Mouse (Mus musculus): ENCODE data around the gene Sec16a.

The Sec16a gene

GRCm38 (mm10) chr2:26441261-26441660 is 3.8 kb downstream of the Sec16a start:
- DNase-seq (ENCODE audit: low read depth, low spot score), result no peak

- DNase-seq (ENCODE audit: low read depth, low spot score), result no peak
These were observed 5.3 kb downstream of the Sec16a start for GRCm38 (mm10) chr2:26439671-26440070.

- no peak for DNase-seq (ENCODE audit: low read depth, low spot score)
These were observed 6.6 kb downstream of the Sec16a start for GRCm38 (mm10) chr2:26438373-26438772.

- no peak for DNase-seq (ENCODE audit: low read depth, low spot score)
These were observed 7.8 kb downstream of the Sec16a start for GRCm38 (mm10) chr2:26437221-26437620.

GRCm38 (mm10) chr2:26434791-26435572 is 10.0 kb downstream of the Sec16a start:
- DNase-seq (ENCODE audit: low read depth, low spot score), result no peak

DNA sequence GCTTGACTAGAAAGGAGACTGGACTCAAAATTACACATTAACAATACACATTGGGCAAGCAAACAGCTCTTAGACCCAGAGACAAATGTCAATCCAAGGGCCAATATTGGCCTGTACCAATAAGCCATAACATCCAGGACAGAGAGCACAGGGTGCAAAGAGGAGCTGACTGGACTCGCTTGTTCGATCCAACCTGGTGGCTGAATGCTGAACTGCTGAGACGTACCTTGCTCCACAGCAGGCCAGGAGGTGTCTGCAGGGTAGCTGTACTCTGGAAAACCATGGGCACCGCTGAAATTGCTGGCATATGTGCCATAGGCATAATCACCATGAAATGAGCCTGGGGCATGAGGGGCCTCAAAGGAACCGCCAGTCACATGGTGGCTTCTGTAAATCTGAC is 15.2 kb downstream of the Sec16a start:
- DNase-seq (ENCODE audit: low read depth, low spot score), result no peak

GRCm38 (mm10) chr2:26424541-26424940 is 20.5 kb downstream of the Sec16a start:
- no peak for DNase-seq (ENCODE audit: low read depth, low spot score)

DNA sequence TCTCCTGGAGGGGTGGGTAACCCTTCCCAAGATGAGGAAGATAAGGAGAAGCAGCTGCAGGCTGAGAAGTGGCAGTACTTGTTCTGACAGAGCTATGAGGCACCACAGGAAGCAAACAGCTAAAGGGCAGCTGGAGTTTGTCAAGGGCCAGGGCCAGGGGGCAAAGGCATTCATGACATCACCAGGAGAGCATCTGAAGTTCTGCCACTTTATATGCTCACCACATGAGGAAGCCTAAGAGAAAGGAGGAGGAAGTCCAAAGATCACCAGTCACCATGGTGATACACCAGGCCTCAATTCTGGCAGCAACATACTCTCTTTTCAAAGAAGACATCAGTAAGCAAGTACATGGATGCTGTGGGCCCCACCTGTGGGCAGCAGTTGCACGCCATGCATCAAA is 21.9 kb downstream of the Sec16a start:
- DNase-seq (ENCODE audit: low read depth, low spot score), result no peak

GRCm38 (mm10) chr2:26421969-26422368 is 23.0 kb downstream of the Sec16a start:
- DNase-seq (ENCODE audit: low read depth, low spot score), result no peak

DNA sequence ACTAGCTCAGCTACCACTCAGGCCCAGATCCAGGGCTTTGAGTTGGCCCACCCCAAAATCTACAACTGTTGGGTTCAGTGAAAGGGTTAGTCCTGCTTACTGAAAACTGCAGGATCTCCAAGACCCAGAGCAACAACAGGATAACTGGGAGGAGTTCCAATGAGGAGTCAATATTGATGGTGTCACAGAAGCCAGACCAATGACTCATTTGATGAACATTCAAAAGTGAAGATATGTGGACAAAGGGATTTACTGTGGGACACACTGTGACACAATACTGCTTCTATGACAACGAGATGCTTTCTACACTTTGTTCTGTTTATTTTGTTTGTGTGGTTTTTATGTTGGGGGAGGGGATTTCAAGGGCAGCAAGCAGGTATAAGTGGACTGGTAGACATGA is 26.9 kb downstream of the Sec16a start:
- DNase-seq (ENCODE audit: low read depth, low spot score), result no peak

DNA sequence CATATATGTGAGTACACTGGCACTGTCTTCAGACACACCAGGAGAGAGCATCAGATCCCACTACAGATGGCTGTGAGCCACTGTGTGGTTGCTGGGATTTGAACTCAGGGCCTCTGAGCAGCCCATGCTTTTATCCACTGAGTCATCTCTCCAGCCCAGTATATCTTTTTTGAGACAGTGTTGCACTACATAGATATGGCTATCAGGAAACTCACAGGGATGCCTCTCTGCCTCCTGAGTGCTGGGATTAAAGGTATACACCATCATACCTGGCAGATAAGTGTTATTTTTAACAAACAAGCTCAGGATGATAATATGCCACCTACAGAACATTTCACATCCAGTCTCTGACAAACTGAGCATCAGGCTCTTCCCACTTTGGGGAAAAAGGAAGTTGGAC is 27.9 kb downstream of the Sec16a start:
- no peak for DNase-seq (ENCODE audit: low read depth, low spot score)

DNA sequence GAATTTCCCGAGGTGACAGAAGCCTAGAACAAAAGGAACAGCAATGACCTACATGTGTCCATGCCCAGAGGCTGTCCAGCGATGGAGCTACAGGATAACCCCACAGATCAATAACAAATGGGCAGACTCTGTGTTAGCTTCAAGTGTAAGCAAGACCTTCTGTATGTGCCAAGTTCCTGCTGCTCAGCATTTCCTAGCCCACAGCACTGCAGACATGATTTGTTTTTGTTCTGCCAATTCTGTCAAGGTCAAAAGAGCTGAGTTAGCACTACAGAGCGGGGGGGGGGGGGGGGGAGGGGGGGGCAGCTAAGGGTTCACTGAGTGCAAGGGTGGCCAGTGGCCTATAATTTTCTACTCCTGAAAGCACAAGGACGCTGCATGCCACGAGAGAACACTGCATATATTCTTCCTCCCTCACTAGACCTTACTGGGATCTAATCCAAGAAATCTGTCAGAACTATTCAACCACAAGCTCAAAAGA is 34.0 kb downstream of the Sec16a start:
- no peak for DNase-seq (ENCODE audit: low read depth, low spot score)

- no peak for DNase-seq (ENCODE audit: low read depth, low spot score)
These were observed 34.9 kb downstream of the Sec16a start for GRCm38 (mm10) chr2:26410091-26410490.

GRCm38 (mm10) chr2:26409362-26409761 is 35.7 kb downstream of the Sec16a start:
- DNase-seq (ENCODE audit: low read depth, low spot score), result no peak

DNA sequence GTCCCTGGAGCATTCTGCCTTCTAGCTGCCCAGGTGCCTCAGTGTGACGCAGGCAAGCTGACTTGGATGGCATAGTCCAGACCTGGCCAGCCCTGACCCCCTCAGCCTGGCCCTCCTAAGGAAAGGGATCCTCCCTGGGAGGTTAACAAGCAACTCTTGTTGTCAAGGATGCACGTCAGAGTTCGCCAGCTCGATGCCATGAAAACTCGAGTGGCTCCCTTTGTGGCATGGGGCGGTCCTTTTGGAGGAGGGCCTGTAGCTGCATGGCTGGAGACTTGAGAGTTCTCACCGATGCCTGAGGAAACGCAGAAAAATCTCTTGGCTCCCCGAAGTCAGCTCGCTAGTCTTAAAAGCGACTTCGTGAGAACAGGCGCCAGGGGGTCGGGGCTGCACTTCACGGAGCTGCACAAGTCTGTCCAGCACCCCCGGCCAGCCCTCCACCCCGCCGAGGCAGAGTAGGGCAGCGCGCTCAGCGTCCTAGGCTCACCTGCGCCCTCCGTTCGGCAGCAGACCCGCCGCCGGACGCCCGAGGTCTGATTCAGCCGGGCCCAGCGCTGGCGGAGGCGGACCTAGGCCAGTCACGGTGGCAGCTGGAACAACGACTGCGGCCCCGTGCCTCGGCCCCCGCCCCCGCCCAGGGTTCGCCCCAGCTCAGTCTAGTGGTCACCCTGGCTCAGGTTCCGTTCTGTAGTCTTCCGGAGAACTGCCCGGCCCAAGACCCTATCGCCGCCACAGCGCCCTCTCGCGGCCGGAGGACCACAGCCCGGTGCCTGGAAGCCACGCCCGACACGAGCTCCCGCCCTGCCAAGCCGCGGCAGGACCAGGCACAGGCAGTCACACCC is 36.3 kb downstream of the Sec16a start, which contains the start of gene Inpp5e:
TSS of gene Inpp5e (minus strand) at position 689 of the 842 bp plus-strand sequence.
- DNase-seq (ENCODE audit: low read depth, low spot score), result peak; percentile 91

- no peak for DNase-seq (ENCODE audit: low read depth, low spot score)
These were observed 41.7 kb downstream of the Sec16a start for GRCm38 (mm10) chr2:26403306-26403705.

GRCm38 (mm10) chr2:26402265-26402664 is 42.8 kb downstream of the Sec16a start:
- DNase-seq (ENCODE audit: low read depth, low spot score), result no peak

DNA sequence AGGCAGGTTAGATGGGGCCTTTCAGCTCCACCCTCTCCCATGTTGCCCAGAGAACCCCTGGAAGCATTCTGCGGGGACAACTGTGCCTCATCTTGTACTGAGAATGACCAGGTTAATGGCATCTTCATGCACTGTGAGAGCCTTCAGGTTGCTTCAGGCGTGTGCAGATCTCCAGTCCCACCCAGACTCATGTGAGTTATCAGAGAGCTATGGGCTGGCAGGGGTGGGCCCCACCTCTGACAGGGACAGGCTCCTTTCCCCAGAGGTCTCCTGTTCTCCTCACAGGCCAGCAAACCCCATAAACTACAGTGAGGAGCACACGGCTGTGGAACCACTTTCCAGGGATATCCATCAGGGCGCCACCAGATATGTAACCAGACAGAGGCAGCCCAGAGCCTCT is 44.0 kb downstream of the Sec16a start:
- no peak for DNase-seq (ENCODE audit: low read depth, low spot score)

DNA sequence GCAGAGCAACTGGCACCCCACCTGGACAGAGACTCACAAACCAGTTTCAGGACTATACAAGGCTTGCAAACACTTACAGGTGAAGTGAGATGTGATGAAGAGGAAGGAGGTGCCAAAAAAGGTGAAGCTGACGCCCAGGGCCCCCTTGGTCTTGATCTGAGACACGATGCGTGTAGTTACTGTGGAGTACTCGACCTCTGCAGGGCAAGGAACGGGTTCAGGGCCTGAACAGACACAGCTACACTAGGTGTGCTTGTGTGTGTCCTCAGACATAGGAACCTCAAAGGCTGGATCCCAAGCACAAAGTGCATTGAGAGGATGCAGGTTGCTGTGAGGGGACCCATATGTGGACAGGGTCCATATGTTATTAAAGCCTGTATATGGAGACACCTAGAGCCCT is 44.7 kb downstream of the Sec16a start:
- DNase-seq (ENCODE audit: low read depth, low spot score), result no peak

GRCm38 (mm10) chr2:26399647-26400046 is 45.4 kb downstream of the Sec16a start:
- DNase-seq (ENCODE audit: low read depth, low spot score), result no peak

- no peak for DNase-seq (ENCODE audit: low read depth, low spot score)
These were observed 46.0 kb downstream of the Sec16a start for GRCm38 (mm10) chr2:26398978-26399377.

DNA sequence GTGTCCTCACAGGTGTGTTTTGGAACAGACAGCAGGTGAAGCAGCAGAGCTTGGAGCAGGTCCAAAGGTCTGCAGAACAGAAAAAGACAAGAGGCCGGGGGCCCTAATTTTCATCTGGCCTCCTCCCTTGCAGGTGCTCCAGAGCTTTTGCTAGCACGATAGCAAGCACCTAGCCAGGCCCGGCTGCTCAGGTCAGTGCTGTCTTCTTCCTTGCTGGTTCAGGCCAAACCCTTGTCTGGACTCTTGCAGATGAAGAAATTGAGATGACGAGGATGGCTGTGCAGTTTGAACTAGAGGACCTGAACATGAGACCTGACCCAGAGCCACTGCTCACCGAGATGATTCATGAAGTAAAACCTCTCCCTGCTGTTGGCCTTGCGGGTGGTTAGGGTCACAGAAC is 53.4 kb downstream of the Sec16a start:
- no peak for DNase-seq (ENCODE audit: low read depth, low spot score)

DNA sequence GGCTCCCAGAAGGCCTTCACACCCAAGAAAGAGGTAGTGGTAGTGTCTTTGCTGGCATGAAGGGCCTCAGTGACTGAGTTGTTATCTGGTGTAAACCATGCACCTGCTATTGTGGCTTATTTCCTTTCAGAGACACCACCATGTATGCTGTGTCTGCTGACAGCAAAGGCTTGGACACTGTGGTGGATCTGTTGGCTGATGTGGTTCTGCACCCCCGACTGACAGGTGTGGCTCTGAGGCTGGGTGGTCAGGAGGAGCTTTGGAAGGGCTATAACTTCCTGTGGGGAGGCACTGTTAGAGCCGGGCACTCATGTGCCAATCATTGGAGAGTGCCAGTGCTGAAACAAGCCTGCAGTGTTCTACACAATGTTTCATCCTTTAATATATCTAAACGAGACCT is 54.1 kb downstream of the Sec16a start:
- DNase-seq (ENCODE audit: low read depth, low spot score), result no peak

Data from embryo, embryonic 11.5 days (tissue).